Mouse (Mus musculus) spleen, adult 2 months (tissue): ENCODE measurements around the gene Scp2. TPM values are rescaled to one million over a fixed set of nuclear protein-coding genes. Genes with fewer than 3 reads are reported as not detected.

Source experiments
- DNase-seq, 2 experiments: peaks; one replicate each; pipeline versions ENCODE4 v3.0.0 to v3.0.0-alpha.2; 2012 to 2021; ENCODE audit warnings: low spot score in 2 of 2, low read depth in 1 of 2
- H3K27ac ChIP-seq: fragments of 200-500 bp; 2 replicates; pipeline ENCODE4 v1.5.1; 2012; ENCODE audit warnings: low read length, inconsistent platforms; ENCODE audit not compliant: insufficient read depth
- H3K27me3 ChIP-seq: fragments of 200-500 bp; 2 replicates; pipeline ENCODE4 v1.6.1; 2012; ENCODE audit warnings: mild to moderate bottlenecking, moderate library complexity, low read length, inconsistent platforms; ENCODE audit not compliant: control insufficient read depth, insufficient read depth
- H3K36me3 ChIP-seq: fragments of 200-500 bp; 2 replicates; pipeline ENCODE4 v1.6.1; 2012; ENCODE audit warnings: mild to moderate bottlenecking, low read length, inconsistent platforms; ENCODE audit not compliant: control insufficient read depth, insufficient read depth
- H3K4me1 ChIP-seq: fragments of 200-500 bp; 2 replicates; pipeline ENCODE4 v1.6.1; 2011; ENCODE audit warnings: inconsistent platforms; ENCODE audit not compliant: control insufficient read depth, insufficient read depth, insufficient read length
- H3K4me3 ChIP-seq: fragments of 200-500 bp; 2 replicates; pipeline ENCODE4 v1.5.1; 2011; ENCODE audit warnings: mild to moderate bottlenecking, inconsistent platforms; ENCODE audit not compliant: insufficient read depth, insufficient read length; ENCODE audit errors: extremely low read depth
- CTCF ChIP-seq: fragments of 200-500 bp; IDR thresholded peaks from 2 replicates; pipeline ENCODE4 v1.5.1; 2011; ENCODE audit warnings: mild to moderate bottlenecking, inconsistent platforms; ENCODE audit not compliant: insufficient read depth, insufficient read length, insufficient replicate concordance; ENCODE audit errors: extremely low read depth
- POLR2A ChIP-seq: fragments of 200-500 bp; IDR thresholded peaks from 2 replicates; pipeline ENCODE4 v1.6.1; 2011; ENCODE audit warnings: low read depth, low read length, inconsistent platforms
- WGBS: fragments of 180-500 bp; shearing (Covaris S2); methylation state at CpG from one replicate; pipeline ENCODE4 v1.1.7; 2018; 5-methylcytosine and 5-hydroxymethylcytosine counted together
- polyA plus RNA-seq: library from polyadenylated mRNA; depleted of rRNA; stranded (reverse); fragments of >200 nt; gene quantifications from 2 replicates; pipeline ENCODE4 v1.2.3, GENCODE M21; 2012

The Scp2 gene
- polyA plus RNA-seq, 1 experiment, result 54.0 TPM

DNA sequence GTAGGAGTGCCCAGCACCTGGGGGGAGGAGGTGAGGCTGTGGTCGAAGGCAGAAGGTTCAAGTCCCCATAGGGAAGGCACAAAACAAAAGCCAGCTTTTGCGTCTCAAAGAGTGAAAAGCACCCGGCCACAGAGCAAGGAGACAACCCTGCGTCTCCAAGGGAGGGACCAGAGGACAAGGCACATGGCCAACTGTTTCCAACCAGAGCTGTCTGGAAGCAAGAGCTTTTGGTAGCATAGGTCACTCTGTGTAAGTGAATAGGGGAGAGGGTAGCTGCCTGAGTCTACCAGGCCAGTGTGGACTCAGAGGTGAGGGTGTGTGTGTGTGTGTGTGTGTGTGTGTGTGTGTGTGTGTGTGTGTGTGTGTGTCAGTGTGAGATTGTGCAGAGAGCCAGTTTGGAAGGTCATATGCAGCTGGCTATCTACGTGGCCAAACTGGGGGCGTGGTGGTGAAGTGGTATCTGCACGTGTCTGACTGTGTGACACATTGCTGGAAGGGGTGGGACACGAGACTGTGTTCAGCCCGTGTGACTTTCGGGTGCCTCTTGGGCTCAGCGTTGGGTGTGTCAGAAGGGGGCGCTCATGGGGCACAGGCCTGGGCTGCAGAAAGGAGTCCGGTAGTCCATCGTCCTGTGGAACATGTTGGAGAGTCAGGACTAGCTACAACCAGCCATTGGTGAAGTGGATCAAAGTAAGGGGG, 129.6 kb downstream of the Scp2 start:
- TF ChIP-seq POLR2A (no peak), CTCF (no peak)
- H3K4me3 ChIP-seq, result no peak overlapping the region
- 0 out of 2 replicates have a peak overlapping the region, but pooled peaks have one; percentile 13 for H3K27ac ChIP-seq
- DNase-seq, result no peak
- H3K4me1 ChIP-seq, result no peaks in the 10 kb centered on the region
- no peaks in the 10 kb centered on the region for H3K36me3 ChIP-seq
- H3K27me3 ChIP-seq, result no peaks in the 10 kb centered on the region
- 68% methylated on average over 14 of the region's 14 CpGs for WGBS

DNA sequence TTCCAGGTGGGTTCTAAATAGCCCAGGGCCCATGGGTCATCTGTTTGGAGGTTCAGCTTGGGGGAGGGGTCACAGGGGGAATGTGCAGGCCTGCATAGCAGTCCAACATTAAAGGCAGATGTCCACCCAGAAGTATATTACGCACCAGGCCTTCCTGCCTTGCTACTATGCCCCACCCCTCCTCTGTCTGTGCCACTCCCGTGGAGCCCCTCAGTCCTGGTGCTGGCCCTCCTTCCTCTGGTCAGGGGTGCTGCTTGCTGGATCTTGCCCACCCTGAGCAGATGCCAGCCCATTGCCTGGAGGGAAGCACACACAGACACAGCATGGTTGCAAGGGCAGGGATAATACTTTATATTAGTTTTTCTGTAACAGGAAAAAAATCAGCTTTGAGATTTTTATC, 130.3 kb downstream of the Scp2 start:
- H3K36me3 ChIP-seq, result no peaks in the 10 kb centered on the region
- DNase-seq, result no peak
- TF ChIP-seq CTCF, result no peak
- TF ChIP-seq POLR2A, result no peak
- H3K4me3 ChIP-seq, result no peak overlapping the region
- no peaks in the 10 kb centered on the region for H3K4me1 ChIP-seq
- no peak overlapping the region for H3K27ac ChIP-seq
- H3K27me3 ChIP-seq, result no peaks in the 10 kb centered on the region
- 65% methylated on average over 2 of the region's 2 CpGs for WGBS

DNA sequence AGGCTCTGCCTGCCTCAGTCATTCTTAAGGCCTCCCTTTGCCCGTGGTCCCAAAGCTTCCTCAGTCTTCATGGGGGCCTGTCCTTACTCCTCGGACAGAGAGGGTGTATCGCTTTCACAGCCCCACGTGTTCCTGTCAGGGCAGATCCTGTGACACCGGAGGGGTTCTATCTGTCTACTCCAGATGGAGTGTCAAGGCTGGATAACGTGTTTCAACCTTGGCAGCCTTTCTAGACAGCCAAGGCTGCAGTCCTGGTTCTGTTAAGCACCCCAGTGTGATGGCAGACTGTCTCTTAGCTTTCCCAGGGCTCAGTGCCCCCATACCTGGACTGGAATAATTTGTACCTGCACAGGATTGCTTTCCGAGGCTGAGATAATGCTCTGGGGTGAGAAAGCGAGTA, 136.3 kb downstream of the Scp2 start:
- TF ChIP-seq CTCF, result no peak
- no peak for TF ChIP-seq POLR2A
- Histone ChIP-seq H3K36me3 (no peaks in the 10 kb centered on the region), H3K4me3 (no peak overlapping the region), H3K27ac (no peak overlapping the region), H3K27me3 (no peaks in the 10 kb centered on the region), H3K4me1 (no peaks in the 10 kb centered on the region)
- no peak for DNase-seq
- WGBS, result 79% methylated on average over 8 of the region's 8 CpGs

DNA sequence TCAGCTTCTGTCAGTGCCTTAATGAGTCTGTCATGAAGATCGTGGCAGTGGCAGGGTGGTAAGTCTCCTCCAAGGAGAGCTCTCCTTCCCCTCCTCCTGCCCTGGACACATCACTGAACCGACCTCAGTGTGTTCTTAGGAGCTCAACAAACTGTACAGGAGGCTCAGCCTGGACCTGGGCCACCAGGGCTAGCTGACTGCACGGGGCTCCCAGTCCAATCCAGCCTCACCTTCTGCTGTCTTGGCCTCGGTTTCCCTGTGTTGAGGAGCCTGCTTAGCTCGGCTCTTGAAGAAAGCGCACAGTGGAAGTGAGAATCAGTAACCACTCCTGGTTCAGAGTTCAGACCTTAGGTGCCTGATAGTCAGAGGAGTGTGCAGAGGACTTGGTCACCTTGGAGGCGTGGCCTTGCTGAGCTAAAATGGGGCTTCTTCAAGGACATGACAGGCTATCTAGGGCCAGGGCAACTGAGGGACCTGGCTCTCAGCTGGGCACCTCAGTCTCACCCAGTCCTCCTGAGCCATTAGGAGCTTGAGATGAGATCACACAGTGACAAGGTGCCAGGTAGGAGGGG, 137.2 kb downstream of the Scp2 start:
- WGBS, result 86% methylated on average over 7 of the region's 7 CpGs
- Histone ChIP-seq H3K27me3 (no peaks in the 10 kb centered on the region), H3K27ac (no peak overlapping the region), H3K36me3 (no peaks in the 10 kb centered on the region), H3K4me1 (no peaks in the 10 kb centered on the region), H3K4me3 (no peak overlapping the region)
- DNase-seq, result no peak
- TF ChIP-seq CTCF (no peak), POLR2A (no peak)

DNA sequence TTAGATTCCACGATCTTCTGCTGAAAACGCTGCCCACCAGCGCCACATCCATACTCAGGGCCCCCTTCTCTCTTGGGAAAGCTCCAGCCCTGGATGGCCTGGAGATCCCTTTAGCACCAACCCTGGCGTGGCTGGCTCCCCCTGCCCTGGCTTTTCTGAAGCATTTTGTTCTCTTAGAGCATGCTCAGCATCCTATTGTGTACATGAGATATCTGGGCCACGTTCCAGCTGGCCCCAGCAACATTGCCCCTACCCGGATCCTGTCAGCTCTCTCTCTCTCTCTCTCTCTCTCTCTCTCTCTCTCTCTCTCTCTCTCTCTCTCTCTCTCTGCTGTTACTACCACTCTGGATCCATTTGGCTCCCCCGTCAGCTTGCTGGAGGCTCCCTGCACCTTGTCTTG, 139.5 kb downstream of the Scp2 start:
- WGBS, result 85% methylated on average over 7 of the region's 7 CpGs
- DNase-seq, result no peak
- no peaks in the 10 kb centered on the region for H3K36me3 ChIP-seq
- H3K27ac ChIP-seq, result no peak overlapping the region
- H3K27me3 ChIP-seq, result no peaks in the 10 kb centered on the region
- TF ChIP-seq CTCF (no peak), POLR2A (no peak)
- H3K4me1 ChIP-seq, result no peaks in the 10 kb centered on the region
- no peak overlapping the region for H3K4me3 ChIP-seq

DNA sequence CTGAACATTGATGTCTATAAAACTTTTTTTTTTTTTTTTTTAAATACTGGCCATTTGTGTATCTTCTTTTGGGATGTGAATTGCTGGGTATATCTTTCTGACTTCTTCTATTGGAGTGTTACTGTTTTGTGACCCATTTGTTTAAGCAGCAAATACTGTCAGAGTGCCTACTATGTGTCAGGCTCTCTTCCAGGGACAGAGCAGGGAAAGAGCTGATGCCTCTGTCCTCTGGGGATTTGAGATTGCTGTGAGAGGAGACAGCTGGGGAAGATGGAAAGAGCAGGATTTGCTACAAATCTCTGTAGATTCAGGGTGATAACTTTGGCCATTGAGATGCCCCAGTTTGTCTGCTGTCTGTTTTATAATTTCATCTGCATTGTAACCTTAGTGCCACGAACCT, 145.4 kb downstream of the Scp2 start:
- Histone ChIP-seq H3K27ac (no peak overlapping the region), H3K4me3 (no peak overlapping the region), H3K4me1 (no peaks in the 10 kb centered on the region), H3K27me3 (no peaks in the 10 kb centered on the region), H3K36me3 (no peaks in the 10 kb centered on the region)
- TF ChIP-seq CTCF (no peak), POLR2A (no peak)
- 68% methylated on average over 1 of the region's 1 CpGs for WGBS
- no peak for DNase-seq

DNA sequence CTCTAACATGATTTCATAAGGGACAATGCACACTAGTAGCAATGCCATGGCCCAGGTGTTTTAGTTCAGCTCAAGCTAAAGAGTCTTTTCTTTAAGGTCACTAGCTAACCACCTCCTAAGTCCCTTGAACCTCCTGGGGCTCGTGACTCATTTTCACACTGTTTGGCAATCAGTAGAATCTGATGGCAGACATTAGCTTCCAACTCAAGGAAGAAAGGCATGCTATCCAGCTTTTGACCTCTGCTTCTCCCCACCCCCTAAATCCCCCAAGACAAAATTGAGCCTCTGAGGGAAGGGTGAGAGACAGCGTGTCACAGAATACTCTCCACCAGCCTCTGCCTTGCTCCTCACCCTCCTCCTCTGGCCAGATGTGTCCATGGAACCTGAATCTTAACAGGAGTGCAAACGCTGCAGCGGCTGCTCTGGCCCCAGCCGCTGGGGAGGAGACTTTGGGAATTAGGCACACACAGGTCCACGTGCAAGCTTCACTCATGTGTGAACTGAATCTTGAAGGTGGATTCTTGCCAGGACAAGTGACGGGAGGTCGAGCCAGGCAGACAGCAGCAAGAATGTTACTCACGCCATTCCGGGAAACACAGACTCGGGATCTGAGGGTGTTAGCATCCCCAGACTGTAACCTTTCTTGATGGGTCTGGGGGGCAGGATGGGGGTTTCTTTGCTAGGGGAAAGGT, 146.0 kb downstream of the Scp2 start:
- H3K27me3 ChIP-seq, result no peaks in the 10 kb centered on the region
- no peaks in the 10 kb centered on the region for H3K4me1 ChIP-seq
- WGBS, result 80% methylated on average over 11 of the region's 11 CpGs
- no peak overlapping the region for H3K4me3 ChIP-seq
- TF ChIP-seq POLR2A (no peak), CTCF (no peak)
- H3K36me3 ChIP-seq, result no peaks in the 10 kb centered on the region
- H3K27ac ChIP-seq, result no peak overlapping the region
- DNase-seq, result no peak
